Mouse (Mus musculus): ENCODE results near the gene Tbcel.

Gene Tbcel

GRCm38 (mm10) chr9:42482944-42483343, 24.7 kb downstream of the Tbcel start:
- DNase-seq = no peak

- DNase-seq = no peak
These were observed 31.4 kb downstream of the Tbcel start for GRCm38 (mm10) chr9:42476166-42476565.

GRCm38 (mm10) chr9:42474244-42474643, 33.4 kb downstream of the Tbcel start:
- DNase-seq = no peak

- DNase-seq = peak; percentile 96
These were observed 35.5 kb downstream of the Tbcel start for GRCm38 (mm10) chr9:42471921-42472747.

- peak; percentile 39 for DNase-seq
These were observed 36.4 kb downstream of the Tbcel start for GRCm38 (mm10) chr9:42471214-42471613.

- no peak for DNase-seq
These were observed 38.3 kb downstream of the Tbcel start for GRCm38 (mm10) chr9:42469323-42469722.

- no peak for DNase-seq
These were observed 39.2 kb downstream of the Tbcel start for GRCm38 (mm10) chr9:42468360-42468759.

- DNase-seq = no peak
These were observed 40.3 kb downstream of the Tbcel start for GRCm38 (mm10) chr9:42467116-42467815.

- no peak for DNase-seq
These were observed 41.9 kb downstream of the Tbcel start for GRCm38 (mm10) chr9:42465661-42466091.

- DNase-seq = no peak
These were observed 43.4 kb downstream of the Tbcel start for GRCm38 (mm10) chr9:42464181-42464580.

- no peak for DNase-seq
These were observed 44.2 kb downstream of the Tbcel start for GRCm38 (mm10) chr9:42463220-42463989.

- no peak for DNase-seq
These were observed 44.9 kb downstream of the Tbcel start for GRCm38 (mm10) chr9:42462585-42463219.

- no peak for DNase-seq
These were observed 46.1 kb downstream of the Tbcel start for GRCm38 (mm10) chr9:42461390-42462108.

GRCm38 (mm10) chr9:42460353-42460752, 47.3 kb downstream of the Tbcel start:
- DNase-seq = no peak

- DNase-seq = no peak
These were observed 47.9 kb downstream of the Tbcel start for GRCm38 (mm10) chr9:42459736-42460135.

GRCm38 (mm10) chr9:42458741-42459515, 48.7 kb downstream of the Tbcel start:
- no peak for DNase-seq

- DNase-seq = no peak
These were observed 50.1 kb downstream of the Tbcel start for GRCm38 (mm10) chr9:42457501-42457900.

GRCm38 (mm10) chr9:42454364-42454763, 53.2 kb downstream of the Tbcel start:
- DNase-seq = no peak

- no peak for DNase-seq
These were observed 58.6 kb downstream of the Tbcel start for GRCm38 (mm10) chr9:42449043-42449442.

- peak; percentile 29 for DNase-seq
These were observed 65.5 kb downstream of the Tbcel start for GRCm38 (mm10) chr9:42442100-42442499.

- no peak for DNase-seq
These were observed 66.4 kb downstream of the Tbcel start for GRCm38 (mm10) chr9:42441234-42441633.
